Mouse (Mus musculus): ENCODE measurements around the gene Vmn2r43.
"Not testable (repeated sequence)": the region's sequence is repeated elsewhere in the genome, so short reads cannot be mapped to it uniquely, and the experiment has no call there.

Gene Vmn2r43

GRCm38 (mm10) chr7:8260499-8260898, at the start of gene Vmn2r43:
Gene Vmn2r43 (minus strand): TSS chr7:8260599.
- CTCF ChIA-PET: not testable (repeated sequence)

GRCm38 (mm10) chr7:8200220-8200619, 60.2 kb downstream of the Vmn2r43 start, which contains the start of gene Vmn2r42:
Gene Vmn2r42 (minus strand): TSS chr7:8200320.
- CTCF ChIA-PET: not testable (repeated sequence)
